Mouse (Mus musculus): ENCODE measurements around the gene Rap1gap. TPM values are rescaled to one million over a fixed set of nuclear protein-coding genes. Genes with fewer than 3 reads are reported as not detected.

The Rap1gap gene
- polyA plus RNA-seq, 1 experiment from 2014 or later: 22.7 TPM

- Histone ChIP-seq H3K27me3 (replicated peaks) (peaks cover 24% of the 10 kb centered on the region), H3K4me2 (replicated peaks) (no peak overlapping the region), H3K9me3 (no peaks in the 10 kb centered on the region), H3K9ac (no peak overlapping the region), H3K4me3 (replicated peaks) (no peak overlapping the region), H3K4me1 (replicated peaks) (peaks cover 14% of the 10 kb centered on the region), H3K36me3 (no peaks in the 10 kb centered on the region), H3K27ac (no peak overlapping the region)
- no peak for ATAC-seq
- 90% methylated on average over 5 of the region's 5 CpGs for WGBS
Measured at GRCm38 (mm10) chr4:137665791-137666190, 1.3 kb downstream of the Rap1gap start.

- ATAC-seq: no peak
- no peak overlapping the region for H3K9ac ChIP-seq
- WGBS: 73% methylated on average over 5 of the region's 5 CpGs
Measured at GRCm38 (mm10) chr4:137666283-137666957, 1.9 kb downstream of the Rap1gap start.

GRCm38 (mm10) chr4:137666958-137667345, 2.4 kb downstream of the Rap1gap start:
- Histone ChIP-seq H3K27ac (no peak overlapping the region), H3K4me1 (replicated peaks) (peaks cover 14% of the 10 kb centered on the region), H3K4me2 (replicated peaks) (no peak overlapping the region), H3K9ac (no peak overlapping the region), H3K36me3 (no peaks in the 10 kb centered on the region), H3K9me3 (no peaks in the 10 kb centered on the region), H3K27me3 (replicated peaks) (peaks cover 24% of the 10 kb centered on the region), H3K4me3 (replicated peaks) (no peak overlapping the region)
- no peak for ATAC-seq
- WGBS: 69% methylated on average over 8 of the region's 8 CpGs

More at GRCm38 (mm10) chr4:137666283-137666957, 1.9 kb downstream of the Rap1gap start:
- Histone ChIP-seq H3K27me3 (replicated peaks) (peaks cover 24% of the 10 kb centered on the region), H3K27ac (no peak overlapping the region), H3K4me1 (replicated peaks) (peaks cover 14% of the 10 kb centered on the region), H3K36me3 (no peaks in the 10 kb centered on the region), H3K4me3 (replicated peaks) (no peak overlapping the region), H3K9me3 (no peaks in the 10 kb centered on the region), H3K4me2 (replicated peaks) (no peak overlapping the region)

- Histone ChIP-seq H3K4me3 (replicated peaks) (no peak overlapping the region), H3K9ac (no peak overlapping the region), H3K36me3 (no peaks in the 10 kb centered on the region), H3K27me3 (replicated peaks) (peaks cover 24% of the 10 kb centered on the region), H3K27ac (no peak overlapping the region), H3K4me2 (replicated peaks) (no peak overlapping the region), H3K9me3 (no peaks in the 10 kb centered on the region), H3K4me1 (replicated peaks) (peaks cover 14% of the 10 kb centered on the region)
- whole genome bisulfite sequencing: 61% methylated on average over 5 of the region's 5 CpGs
- no peak for ATAC-seq
Measured at GRCm38 (mm10) chr4:137667747-137668146, 3.2 kb downstream of the Rap1gap start.

GRCm38 (mm10) chr4:137671711-137672500, 7.4 kb downstream of the Rap1gap start:
- WGBS: 67% methylated on average over 13 of the region's 13 CpGs
- Histone ChIP-seq H3K9ac (no peak overlapping the region), H3K27me3 (replicated peaks) (no peaks in the 10 kb centered on the region; the same call in 1 of the 2 replicates), H3K9me3 (no peaks in the 10 kb centered on the region), H3K4me1 (replicated peaks) (0 out of 2 replicates have a peak, but pooled peaks cover 3% of the 10 kb centered on the region), H3K27ac (no peak overlapping the region), H3K4me2 (replicated peaks) (no peak overlapping the region), H3K36me3 (no peaks in the 10 kb centered on the region), H3K4me3 (replicated peaks) (no peak overlapping the region)
- no peak for ATAC-seq

- Histone ChIP-seq H3K9ac (no peak overlapping the region), H3K4me2 (replicated peaks) (no peak overlapping the region), H3K27ac (no peak overlapping the region), H3K4me3 (replicated peaks) (no peak overlapping the region), H3K27me3 (replicated peaks) (peaks cover 11% of the 10 kb centered on the region), H3K36me3 (no peaks in the 10 kb centered on the region), H3K4me1 (replicated peaks) (no peaks in the 10 kb centered on the region), H3K9me3 (no peaks in the 10 kb centered on the region)
- no peak for ATAC-seq
- 70% methylated on average over 7 of the region's 7 CpGs for WGBS
Measured at GRCm38 (mm10) chr4:137675566-137675965, 11.0 kb downstream of the Rap1gap start.

- Histone ChIP-seq H3K27me3 (replicated peaks) (peaks cover 16% of the 10 kb centered on the region), H3K4me2 (replicated peaks) (no peak overlapping the region), H3K4me1 (replicated peaks) (0 out of 2 replicates have a peak, but pooled peaks cover under 1% of the 10 kb centered on the region), H3K4me3 (replicated peaks) (no peak overlapping the region), H3K9ac (no peak overlapping the region), H3K36me3 (no peaks in the 10 kb centered on the region), H3K27ac (no peak overlapping the region), H3K9me3 (no peaks in the 10 kb centered on the region)
- ATAC-seq: peak; percentile 28
- WGBS: 8% methylated on average over 11 of the region's 11 CpGs
Measured at GRCm38 (mm10) chr4:137676057-137676456, 11.5 kb downstream of the Rap1gap start.

GRCm38 (mm10) chr4:137676700-137677484, 12.4 kb downstream of the Rap1gap start:
- no peaks in the 10 kb centered on the region for H3K9me3 ChIP-seq
- H3K4me1 ChIP-seq (replicated peaks): peaks cover 9% of the 10 kb centered on the region
- H3K4me2 ChIP-seq (replicated peaks): no peak overlapping the region
- no peak overlapping the region for H3K9ac ChIP-seq
- peaks cover 24% of the 10 kb centered on the region for H3K27me3 ChIP-seq (replicated peaks)
- H3K4me3 ChIP-seq (replicated peaks): no peak overlapping the region
- H3K27ac ChIP-seq: no peak overlapping the region
- WGBS: 71% methylated on average over 13 of the region's 13 CpGs
- H3K36me3 ChIP-seq: no peaks in the 10 kb centered on the region
- ATAC-seq: no peak

- H3K4me3 ChIP-seq (replicated peaks): no peak overlapping the region
- H3K9me3 ChIP-seq: no peaks in the 10 kb centered on the region
- no peak overlapping the region for H3K9ac ChIP-seq
- H3K36me3 ChIP-seq: no peaks in the 10 kb centered on the region
- WGBS: 84% methylated on average over 5 of the region's 5 CpGs
- H3K4me1 ChIP-seq (replicated peaks): peaks cover 10% of the 10 kb centered on the region
- peaks cover 30% of the 10 kb centered on the region for H3K27me3 ChIP-seq (replicated peaks)
- ATAC-seq: no peak
- H3K4me2 ChIP-seq (replicated peaks): no peak overlapping the region
- H3K27ac ChIP-seq: no peak overlapping the region
Measured at GRCm38 (mm10) chr4:137677906-137678305, 13.4 kb downstream of the Rap1gap start.

GRCm38 (mm10) chr4:137678568-137678967, 14.0 kb downstream of the Rap1gap start:
- no peak for ATAC-seq
- no peaks in the 10 kb centered on the region for H3K9me3 ChIP-seq
- no peak overlapping the region for H3K27ac ChIP-seq
- peaks cover 10% of the 10 kb centered on the region for H3K4me1 ChIP-seq (replicated peaks)
- 72% methylated on average over 9 of the region's 9 CpGs for WGBS
- H3K4me3 ChIP-seq (replicated peaks): no peak overlapping the region
- H3K27me3 ChIP-seq (replicated peaks): peaks cover 30% of the 10 kb centered on the region
- no peaks in the 10 kb centered on the region for H3K36me3 ChIP-seq
- H3K9ac ChIP-seq: no peak overlapping the region
- H3K4me2 ChIP-seq (replicated peaks): no peak overlapping the region

- H3K36me3 ChIP-seq: no peaks in the 10 kb centered on the region
- H3K9me3 ChIP-seq: no peaks in the 10 kb centered on the region
- no peak for ATAC-seq
- WGBS: 80% methylated on average over 2 of the region's 2 CpGs
- H3K27me3 ChIP-seq (replicated peaks): peaks cover 35% of the 10 kb centered on the region
- no peak overlapping the region for H3K9ac ChIP-seq
- H3K27ac ChIP-seq: no peak overlapping the region
- no peak overlapping the region for H3K4me2 ChIP-seq (replicated peaks)
- no peak overlapping the region; the same call in 1 of the 2 replicates for H3K4me3 ChIP-seq (replicated peaks)
- H3K4me1 ChIP-seq (replicated peaks): peaks cover 13% of the 10 kb centered on the region
Measured at GRCm38 (mm10) chr4:137679979-137680550, 15.5 kb downstream of the Rap1gap start.

GRCm38 (mm10) chr4:137680721-137681120, 16.2 kb downstream of the Rap1gap start:
- no peak overlapping the region for H3K9ac ChIP-seq
- no peaks in the 10 kb centered on the region for H3K9me3 ChIP-seq
- ATAC-seq: no peak
- H3K27ac ChIP-seq: no peak overlapping the region
- H3K27me3 ChIP-seq (replicated peaks): peaks cover 35% of the 10 kb centered on the region
- no peak overlapping the region for H3K4me3 ChIP-seq (replicated peaks)
- peaks cover 13% of the 10 kb centered on the region for H3K4me1 ChIP-seq (replicated peaks)
- no peak overlapping the region; the same call in 1 of the 2 replicates for H3K4me2 ChIP-seq (replicated peaks)
- 35% methylated on average over 7 of the region's 7 CpGs for WGBS
- no peaks in the 10 kb centered on the region for H3K36me3 ChIP-seq
